Mouse (Mus musculus): ENCODE data around the gene Ctf1.

DNA sequence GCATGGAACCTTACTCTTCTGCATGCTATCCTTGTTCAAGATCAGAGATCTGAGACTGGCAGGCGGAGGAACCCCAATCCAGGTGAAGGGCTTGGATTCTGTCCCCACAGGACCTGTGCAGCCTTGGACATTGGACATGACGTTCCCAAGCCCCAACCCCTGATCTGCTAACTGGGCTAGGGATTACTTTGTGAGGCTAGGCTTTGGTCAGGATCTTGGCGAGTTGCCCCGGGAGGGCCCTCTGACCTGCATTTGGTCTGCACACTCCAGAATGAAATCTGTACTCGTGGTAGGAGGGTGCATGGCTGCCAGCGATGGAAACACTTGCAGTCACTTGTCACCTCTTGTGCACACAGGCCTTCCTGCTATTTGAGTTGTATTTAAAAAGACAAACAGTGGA, 49.6 kb upstream of the Ctf1 start:
- TF ChIP-seq CTCF (IDR thresholded peaks at IDR 0.05; ENCODE audit: borderline replicate concordance, insufficient read depth, low read depth, low read length): no peak
- TF ChIP-seq POLR2A (IDR thresholded peaks at IDR 0.05; ENCODE audit: borderline replicate concordance, insufficient read depth, low read length): no peak
